Mouse (Mus musculus) midbrain, postnatal 0 days (tissue): Measurements from ENCODE around the gene Prkab2. TPM values are rescaled to one million over a fixed set of nuclear protein-coding genes. Genes with fewer than 3 reads are reported as not detected.
A peak's percentile ranks its signal among the peaks of the same experiment; 100 is the strongest.

Experiments
- ATAC-seq: fragments of 200-750 bp; cut with Nextera tagmentation; 2 replicates; pipeline ENCODE4 v1.8.0; 2017; ENCODE audit warnings: moderate number of reproducible peaks, mild to moderate bottlenecking, moderate TSS enrichment, moderate library complexity; ENCODE audit not compliant: low FRiP score
- DNase-seq: peaks from one replicate; pipeline ENCODE4 v3.0.0-alpha.2; 2015; ENCODE audit warnings: low spot score
- H3K27ac ChIP-seq: fragments of 300-500 bp; sonication (generic); 2 replicates; pipeline ENCODE4 v1.5.1; 2014; ENCODE audit warnings: low read depth, mild to moderate bottlenecking, low read length, mixed read lengths
- H3K27me3 ChIP-seq: fragments of 300-500 bp; sonication (generic); 2 replicates; pipeline ENCODE4 v1.6.1; 2014; ENCODE audit warnings: low read length, control low read depth, mixed read lengths; ENCODE audit not compliant: insufficient read depth
- H3K36me3 ChIP-seq: fragments of 300-500 bp; sonication (generic); 2 replicates; pipeline ENCODE4 v1.6.1; 2014; ENCODE audit warnings: low read length, control low read depth, mixed read lengths; ENCODE audit not compliant: insufficient read depth
- H3K4me1 ChIP-seq: fragments of 300-500 bp; sonication (generic); 2 replicates; pipeline ENCODE4 v1.6.1; 2014; ENCODE audit warnings: mild to moderate bottlenecking, control low read depth, antibody characterized with exemption, low read length, mixed read lengths; ENCODE audit not compliant: insufficient read depth
- H3K4me2 ChIP-seq: fragments of 300-500 bp; sonication (generic); 2 replicates; pipeline ENCODE4 v1.6.1; 2014; ENCODE audit warnings: low read depth, mild to moderate bottlenecking, low read length, mixed read lengths; ENCODE audit not compliant: poor library complexity, severe bottlenecking
- H3K4me3 ChIP-seq: fragments of 300-500 bp; sonication (generic); 2 replicates; pipeline ENCODE4 v1.5.1; 2014; ENCODE audit warnings: low read depth, mild to moderate bottlenecking, low read length, moderate library complexity
- H3K9ac ChIP-seq: fragments of 300-500 bp; sonication (generic); replicated peaks from 2 replicates; pipeline ENCODE4 v1.6.1; 2014; ENCODE audit warnings: mild to moderate bottlenecking, low read length, moderate library complexity, mixed read lengths; ENCODE audit not compliant: poor library complexity, severe bottlenecking
- H3K9me3 ChIP-seq: fragments of 300-500 bp; sonication (generic); 2 replicates; pipeline ENCODE4 v1.6.1; 2016; ENCODE audit warnings: low read length, control low read depth
- CTCF ChIP-seq: IDR thresholded peaks from 2 replicates; pipeline ENCODE4 v1.5.1; 2016; ENCODE audit warnings: antibody characterized with exemption, mild to moderate bottlenecking
- WGBS: fragments of 180-500 bp; shearing (Covaris S2); extraction: QIAGEN DNeasy Blood & Tissue Kit; methylation state at CpG from one replicate; pipeline ENCODE4 v1.1.7; 2014; 5-methylcytosine and 5-hydroxymethylcytosine counted together
- polyA plus RNA-seq: library from polyadenylated mRNA; unstranded; fragments of >200 nt; fragmentation: Nextera tagmentation; extraction: Ambion mirVana; gene quantifications from 2 replicates; pipeline ENCODE4 v1.2.1, GENCODE M21; 2015
- total RNA-seq: library from RNA; depleted of rRNA; stranded (reverse); fragments of >200 nt; gene quantifications from 2 replicates; pipeline ENCODE4 v1.2.3, GENCODE M21; 2014

Gene Prkab2
- total and polyA plus RNA-seq, 2 experiments from 2014 or later, result 18.1 to 33.1 TPM

DNA sequence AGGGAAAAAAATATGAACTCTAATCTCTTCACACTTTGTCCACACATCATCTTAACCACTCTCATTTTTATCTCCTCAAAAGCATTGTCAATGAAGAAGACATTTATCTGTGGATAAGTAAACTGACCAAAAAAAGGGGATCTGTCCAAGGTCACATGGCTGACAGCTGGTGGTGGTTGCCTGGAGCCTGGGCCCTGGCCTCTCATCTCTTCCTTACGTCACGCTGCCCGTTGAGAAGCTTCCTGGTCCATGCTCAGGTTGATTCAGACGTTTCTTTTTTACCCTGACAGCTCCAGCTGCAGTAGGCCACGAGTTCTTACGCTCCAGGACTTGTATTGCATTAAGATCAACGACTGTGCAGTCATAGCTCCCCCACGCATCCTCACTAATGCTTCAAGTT, 8.2 kb downstream of the Prkab2 start:
- no peaks in the 10 kb centered on the region for H3K27me3 ChIP-seq
- DNase-seq (no peak), ATAC-seq (no peak)
- H3K4me2 ChIP-seq, result no peak overlapping the region
- no peak overlapping the region for H3K4me3 ChIP-seq
- H3K4me1 ChIP-seq, result no peaks in the 10 kb centered on the region
- TF ChIP-seq CTCF, result no peak
- H3K9ac ChIP-seq, result no peak overlapping the region
- peaks cover 54% of the 10 kb centered on the region for H3K36me3 ChIP-seq
- 65% methylated on average over 8 of the region's 8 CpGs for WGBS
- no peaks in the 10 kb centered on the region for H3K9me3 ChIP-seq
- H3K27ac ChIP-seq, result no peak overlapping the region

DNA sequence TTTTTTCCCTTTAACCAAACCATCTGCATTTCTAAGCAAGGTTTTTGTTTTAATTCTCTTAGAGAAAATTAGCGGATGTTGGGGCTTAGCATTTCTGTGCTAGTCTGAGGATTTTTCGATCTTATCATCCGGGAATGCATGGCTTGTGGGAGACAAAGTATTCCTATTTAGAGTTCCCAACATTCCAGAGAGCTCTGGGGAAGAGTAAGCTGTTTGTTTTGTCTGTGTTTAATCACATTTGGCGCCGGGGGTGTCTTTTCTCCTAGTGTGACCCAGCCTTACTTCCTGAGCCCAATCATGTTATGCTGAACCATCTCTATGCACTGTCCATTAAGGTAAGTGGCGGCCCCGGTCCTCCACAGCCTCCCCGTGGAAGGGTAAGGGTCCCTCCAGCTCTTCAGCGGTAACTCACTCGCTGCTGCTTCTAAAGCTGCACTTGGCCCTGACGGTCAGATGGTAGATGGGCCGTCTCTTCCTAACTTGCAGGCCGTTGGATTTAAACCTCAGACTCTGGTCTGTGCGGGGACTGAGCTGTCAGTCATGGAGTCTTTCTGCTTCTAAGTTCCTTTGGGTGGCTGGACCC, 9.2 kb downstream of the Prkab2 start:
- WGBS, result 80% methylated on average over 14 of the region's 14 CpGs
- no peak for ATAC-seq
- Histone ChIP-seq H3K36me3 (peaks cover 58% of the 10 kb centered on the region), H3K9me3 (no peaks in the 10 kb centered on the region), H3K27me3 (no peaks in the 10 kb centered on the region), H3K4me1 (no peaks in the 10 kb centered on the region), H3K9ac (no peak overlapping the region), H3K27ac (no peak overlapping the region), H3K4me3 (no peak overlapping the region), H3K4me2 (no peak overlapping the region)
- no peak for DNase-seq
- TF ChIP-seq CTCF, result no peak

DNA sequence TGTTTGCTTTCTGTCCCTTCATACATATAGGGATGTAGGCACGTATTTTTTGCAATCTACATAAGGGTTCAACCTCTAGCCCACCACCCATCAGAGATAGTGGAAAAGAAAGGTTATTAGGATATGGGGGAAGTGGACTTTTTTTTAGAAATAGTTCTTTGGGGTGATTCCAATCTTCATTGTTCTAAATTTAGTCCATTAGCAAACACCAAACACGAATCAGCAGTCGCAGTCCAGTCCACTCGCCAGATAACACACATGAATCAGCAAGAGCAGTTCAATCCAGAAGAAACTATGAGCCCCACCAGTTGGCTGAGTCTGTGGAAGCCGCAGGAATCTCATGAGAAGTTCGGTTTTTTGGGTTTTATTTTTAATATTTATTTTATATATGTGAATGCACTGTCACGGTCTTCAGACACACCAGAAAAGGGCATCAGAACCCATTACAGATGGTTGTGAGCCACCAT, 16.7 kb downstream of the Prkab2 start, which contains the start of gene Gm17651:
Gm17651 (minus strand) TSS at position 51 of the 467 bp plus-strand sequence.
- H3K27me3 ChIP-seq, result no peaks in the 10 kb centered on the region
- no peak for DNase-seq
- H3K4me1 ChIP-seq, result no peaks in the 10 kb centered on the region
- H3K9ac ChIP-seq, result no peak within 1 kb of the TSS
- no peak within 1 kb of the TSS for H3K4me2 ChIP-seq
- no peak within 1 kb of the TSS for H3K4me3 ChIP-seq
- no peaks in the 10 kb centered on the region for H3K9me3 ChIP-seq
- H3K27ac ChIP-seq, result no peak within 1 kb of the TSS
- no peak for TF ChIP-seq CTCF
- 91% methylated on average over 7 of the region's 7 CpGs for WGBS
- H3K36me3 ChIP-seq, result peaks cover 17% of the 10 kb centered on the region
- ATAC-seq, result no peak

DNA sequence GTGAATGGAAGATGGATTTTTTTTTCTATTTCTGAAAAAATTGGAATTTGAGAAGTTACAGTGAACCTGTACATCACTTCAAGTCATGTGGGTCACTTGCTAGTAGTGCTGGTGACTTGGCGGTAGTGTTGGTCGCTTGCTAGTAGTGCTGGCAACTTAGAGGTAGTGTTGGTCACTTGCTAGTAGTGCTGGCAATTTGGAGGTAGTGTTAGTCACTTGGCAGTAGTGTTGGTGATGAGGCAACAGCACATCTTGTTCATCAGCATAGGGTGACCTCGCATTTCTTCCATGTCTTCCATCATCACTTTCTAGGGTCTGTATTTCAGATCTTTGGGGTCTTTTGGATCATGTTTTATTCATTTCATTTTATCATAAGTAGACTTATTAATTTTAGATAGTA, 18.1 kb downstream of the Prkab2 start:
- no peak overlapping the region for H3K4me3 ChIP-seq
- 95% methylated on average over 3 of the region's 3 CpGs for WGBS
- no peak for TF ChIP-seq CTCF
- H3K36me3 ChIP-seq, result peaks cover 9% of the 10 kb centered on the region; the same call in 1 of the 2 replicates
- H3K27ac ChIP-seq, result no peak overlapping the region
- H3K4me1 ChIP-seq, result no peaks in the 10 kb centered on the region
- no peak overlapping the region for H3K4me2 ChIP-seq
- no peak overlapping the region for H3K9ac ChIP-seq
- ATAC-seq (no peak), DNase-seq (no peak)
- no peaks in the 10 kb centered on the region for H3K9me3 ChIP-seq
- H3K27me3 ChIP-seq, result no peaks in the 10 kb centered on the region

DNA sequence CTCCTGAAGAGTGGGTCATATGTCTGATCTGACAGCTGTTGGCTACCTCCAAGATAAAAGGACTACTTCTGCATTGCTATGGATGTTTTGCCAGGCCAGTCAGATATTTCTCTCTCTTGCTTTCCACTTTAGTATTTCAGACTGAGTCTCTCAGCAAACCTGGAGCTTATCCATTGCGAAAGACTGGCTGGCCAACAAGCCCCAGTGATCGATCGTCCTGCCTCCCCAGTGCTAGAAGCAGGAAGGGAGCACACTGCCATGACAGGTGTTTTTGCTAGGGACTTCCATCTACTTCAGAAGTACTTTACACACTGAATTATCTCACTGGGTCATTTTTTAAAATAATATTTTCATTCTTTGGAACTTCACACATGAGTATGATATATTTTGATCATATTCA, 20.4 kb downstream of the Prkab2 start:
- no peak overlapping the region for H3K4me2 ChIP-seq
- H3K9ac ChIP-seq, result no peak overlapping the region
- H3K27ac ChIP-seq, result no peak overlapping the region
- no peak for TF ChIP-seq CTCF
- ATAC-seq (no peak), DNase-seq (no peak)
- H3K4me3 ChIP-seq, result no peak overlapping the region
- H3K4me1 ChIP-seq, result peaks cover 9% of the 10 kb centered on the region; the same call in 1 of the 2 replicates
- no peaks in the 10 kb centered on the region for H3K27me3 ChIP-seq
- no peaks in the 10 kb centered on the region for H3K9me3 ChIP-seq
- 97% methylated on average over 3 of the region's 3 CpGs for WGBS
- H3K36me3 ChIP-seq, result no peaks in the 10 kb centered on the region

DNA sequence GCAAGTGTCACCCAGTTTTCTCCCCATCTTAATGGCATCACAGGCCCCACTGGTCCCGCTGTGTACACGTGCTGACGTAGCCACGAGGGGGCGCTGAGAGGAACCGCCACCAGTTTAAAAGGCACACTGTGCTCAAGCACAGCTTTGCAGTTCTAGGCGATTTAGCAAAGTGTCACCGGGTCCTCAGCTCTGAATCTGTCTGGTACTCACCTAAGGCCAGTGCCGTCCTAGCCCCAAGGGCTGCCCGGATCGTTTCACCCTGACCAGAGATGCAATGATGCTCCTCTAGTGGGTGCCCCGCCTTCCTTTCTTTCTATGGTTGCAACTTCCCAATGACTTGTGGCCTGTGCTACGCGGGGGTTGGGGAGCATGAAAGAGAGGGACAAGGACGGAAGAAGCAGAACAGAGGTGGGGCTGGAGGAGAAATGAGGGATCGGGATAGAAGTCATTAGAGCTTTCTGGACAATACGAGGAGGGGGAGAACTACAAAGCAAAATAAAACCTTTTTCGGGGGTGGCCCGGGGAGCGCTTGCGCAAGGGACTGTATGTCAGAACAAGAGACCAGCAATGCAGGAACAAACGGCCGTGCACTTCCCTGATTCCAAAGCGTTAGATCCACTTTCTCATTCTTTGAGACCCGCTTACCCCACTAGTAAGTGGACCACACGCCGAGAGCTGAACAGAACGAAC, 22.8 kb downstream of the Prkab2 start:
- Histone ChIP-seq H3K36me3 (no peaks in the 10 kb centered on the region), H3K9me3 (no peaks in the 10 kb centered on the region), H3K27ac (peak overlapping the region; percentile 47; the same call in 1 of the 2 replicates), H3K27me3 (no peaks in the 10 kb centered on the region), H3K4me2 (peak overlapping the region; percentile 61), H3K9ac (peak overlapping the region; percentile 47), H3K4me1 (peaks cover 9% of the 10 kb centered on the region; the same call in 1 of the 2 replicates), H3K4me3 (peak overlapping the region; percentile 37)
- TF ChIP-seq CTCF, result peak; percentile 81
- ATAC-seq (peak; percentile 66), DNase-seq (peak; percentile 64)
- 3% methylated on average over 28 of the region's 28 CpGs for WGBS
